Comparison of ENCODE assay signal across 8 mouse cellular contexts in the genomic region with DNA sequence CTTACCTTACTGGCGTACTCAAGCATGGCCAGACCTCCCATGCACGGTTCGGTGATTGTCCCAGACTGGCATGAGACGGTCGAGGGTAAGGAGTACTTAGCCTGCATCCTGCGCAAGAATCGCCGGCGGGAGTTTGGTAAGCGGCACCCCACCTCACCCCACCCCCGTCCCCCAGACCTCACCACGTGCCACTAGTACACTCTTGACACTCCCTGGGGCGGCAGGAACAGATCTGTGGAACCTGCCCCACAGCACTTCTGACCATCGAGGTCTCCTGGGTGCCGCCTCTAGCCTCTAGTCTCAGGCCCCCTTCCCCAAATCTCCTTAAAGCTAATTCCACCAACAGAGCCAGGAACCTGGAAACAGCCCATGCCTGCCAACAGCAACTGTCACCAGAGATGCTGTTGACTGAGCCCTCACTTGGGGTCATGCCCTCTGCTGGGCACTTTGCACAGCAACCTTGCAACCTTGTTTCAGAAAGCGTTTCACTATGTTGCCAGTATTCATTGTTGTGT. TPM values are rescaled to one million over a fixed set of nuclear protein-coding genes. Genes with fewer than 3 reads are reported as not detected.
DNase-seq lines count a peak whose midpoint lies in the region; ATAC-seq lines count a peak whose summit lies in the region.

No protein-coding gene starts in this region.

- H3K9me3 ChIP-seq in embryonic facial prominence, embryonic 10.5 days: no peaks in the 10 kb centered on the region
- no peaks in the 10 kb centered on the region for H3K9me3 ChIP-seq in hindbrain, embryonic 15.5 days
- H3K9me3 ChIP-seq in neural tube, embryonic 14.5 days (ENCODE audit: control insufficient read depth, low read length): no peaks in the 10 kb centered on the region

- H3K4me3 ChIP-seq in embryonic facial prominence, embryonic 10.5 days: peak overlapping the region; percentile 72
- H3K4me3 ChIP-seq in hindbrain, embryonic 15.5 days: peak overlapping the region; percentile 67
- H3K4me3 ChIP-seq in neural tube, embryonic 14.5 days (ENCODE audit: low read depth, low read length): peak overlapping the region; percentile 50

- H3K9ac ChIP-seq in hindbrain, embryonic 15.5 days: peak overlapping the region; percentile 76
- H3K9ac ChIP-seq in neural tube, embryonic 14.5 days (replicated peaks; ENCODE audit: low read depth, low read length): peak overlapping the region; percentile 63

- no peaks in the 10 kb centered on the region for H3K27me3 ChIP-seq in embryonic facial prominence, embryonic 10.5 days (replicated peaks; ENCODE audit: low read depth, poor library complexity, severe bottlenecking)
- no peaks in the 10 kb centered on the region for H3K27me3 ChIP-seq in hindbrain, embryonic 15.5 days
- H3K27me3 ChIP-seq in neural tube, embryonic 14.5 days (ENCODE audit: control insufficient read depth, insufficient read depth, low read length): no peaks in the 10 kb centered on the region

- peaks cover 37% of the 10 kb centered on the region for H3K4me1 ChIP-seq in embryonic facial prominence, embryonic 10.5 days
- H3K4me1 ChIP-seq in hindbrain, embryonic 15.5 days (replicated peaks): peaks cover 18% of the 10 kb centered on the region
- peaks cover 14% of the 10 kb centered on the region for H3K4me1 ChIP-seq in neural tube, embryonic 14.5 days (ENCODE audit: control insufficient read depth, insufficient read depth, low read length)

- under 1% methylated on average over 16 of the region's 16 CpGs for WGBS in embryonic facial prominence, embryonic 10.5 days
- WGBS in hindbrain, embryonic 15.5 days: 2% methylated on average over 16 of the region's 16 CpGs
- WGBS in neural tube, embryonic 14.5 days: under 1% methylated on average over 16 of the region's 16 CpGs

- DNase-seq in ZHBTc4 (ENCODE audit: low read depth, low spot score): peak; percentile 71
- DNase-seq in embryonic facial prominence, embryonic 10.5 days (ENCODE audit: low spot score): peak; percentile 56
- DNase-seq in lung, adult 18-20 months: peak; percentile 35 to 57
- DNase-seq in ovary, postnatal 36 days (ENCODE audit: low spot score): no peak
- DNase-seq in gastrocnemius, adult 8-10 months (ENCODE audit: low spot score in 2 of 2): no peak

- peak overlapping the region; percentile 97 for H3K4me2 ChIP-seq in hindbrain, embryonic 15.5 days
- H3K4me2 ChIP-seq in neural tube, embryonic 14.5 days (ENCODE audit: low read depth, low read length): peak overlapping the region; percentile 88

- peaks cover 8% of the 10 kb centered on the region for H3K36me3 ChIP-seq in embryonic facial prominence, embryonic 10.5 days (replicated peaks)
- H3K36me3 ChIP-seq in hindbrain, embryonic 15.5 days: no peaks in the 10 kb centered on the region
- H3K36me3 ChIP-seq in neural tube, embryonic 14.5 days (ENCODE audit: control insufficient read depth, insufficient read depth, low read length): no peaks in the 10 kb centered on the region

- H3K27ac ChIP-seq in embryonic facial prominence, embryonic 10.5 days (replicated peaks): peak overlapping the region; percentile 85
- peak overlapping the region; percentile 77; the same call in 1 of the 2 replicates for H3K27ac ChIP-seq in hindbrain, embryonic 15.5 days (replicated peaks)
- H3K27ac ChIP-seq in neural tube, embryonic 14.5 days (ENCODE audit: low read depth, low read length): no peak overlapping the region

- peak; percentile 73 for ATAC-seq in CD4-positive, CD25-positive, alpha-beta regulatory T cell, adult 4 months
- peak; percentile 65 for ATAC-seq in hindbrain, embryonic 15.5 days (ENCODE audit: low FRiP score, low read depth)
- peak; percentile 56 for ATAC-seq in neural tube, embryonic 14.5 days (ENCODE audit: low read depth)

RNA-seq across cellular contexts. Expression of gene Rsg1, which starts 0.6 kb away (rescaled TPM):
- 1 to 10 TPM; 3.0 to 4.7 TPM for polyA plus RNA-seq in CD4-positive, CD25-positive, alpha-beta regulatory T cell, adult 4 months (2017; shearing (Covaris generic))
- polyA plus RNA-seq in embryonic facial prominence, embryonic 10.5 days (2016; fragmentation: Nextera tagmentation; extraction: Ambion mirVana): 8.4 and 8.5 TPM in 2 replicates
- 7.8 and 10.9 TPM in 2 replicates for polyA plus RNA-seq in hindbrain, embryonic 15.5 days (2015; fragmentation: Nextera tagmentation; extraction: Ambion mirVana)
- 8.5 and 9.2 TPM in 2 replicates for polyA plus RNA-seq in neural tube, embryonic 14.5 days (2014; fragmentation: Nextera tagmentation; extraction: Ambion mirVana)
- total RNA-seq in gastrocnemius, adult 8-10 months (2022): 1 to 10 TPM in 1 of 4 experiments, not detected in 3; 1.4 TPM

RNA-seq across cellular contexts. Expression of gene Arhgef19, which starts 24.9 kb away (rescaled TPM):
- polyA plus RNA-seq in CD4-positive, CD25-positive, alpha-beta regulatory T cell, adult 4 months (2017; shearing (Covaris generic)): not detected
- 6.1 and 8.7 TPM in 2 replicates for polyA plus RNA-seq in embryonic facial prominence, embryonic 10.5 days (2016; fragmentation: Nextera tagmentation; extraction: Ambion mirVana)
- 1.5 and 1.7 TPM in 2 replicates for polyA plus RNA-seq in hindbrain, embryonic 15.5 days (2015; fragmentation: Nextera tagmentation; extraction: Ambion mirVana)
- polyA plus RNA-seq in neural tube, embryonic 14.5 days (2014; fragmentation: Nextera tagmentation; extraction: Ambion mirVana): 0.68 and 1.6 TPM in 2 replicates
- 1 to 10 TPM in 1 of 4 experiments, under 1 TPM in 3; 0.10 to 1.1 (median 0.22) TPM for total RNA-seq in gastrocnemius, adult 8-10 months (2022)

Comparison
In these comparisons a context has a peak if more than half of its experiments do, and no peak if none do; other contexts are left out.
1. DNase-seq: peak in ZHBTc4 (single experiment), embryonic facial prominence, embryonic 10.5 days (single experiment) and lung, adult 18-20 months (2 of 2); none in ovary, postnatal 36 days (single experiment) and gastrocnemius, adult 8-10 months (0 of 2).
2. Peak in every context shown above with its lines, with median percentiles within 50 percentile points of each other: ATAC-seq and H3K4me3 ChIP-seq.